Mouse (Mus musculus) frontal cortex, adult (tissue): ENCODE results near the gene Dusp23.
A peak's percentile ranks its signal among the peaks of the same experiment; 100 is the strongest.

Source experiments
- ATAC-seq: cut with Nextera tagmentation; 2 replicates; pipeline ENCODE4 v1.9.2; 2017; ENCODE audit warnings: mild to moderate bottlenecking, moderate library complexity, mixed read lengths; ENCODE audit not compliant: low TSS enrichment

Dusp23 gene

GRCm38 (mm10) chr1:172632451-172633326, at the start of gene Dusp23:
Gene Dusp23, minus strand, starts transcription at chr1:172632962.
- ATAC-seq, result peak; percentile 98

- no peak for ATAC-seq
These were observed 48.0 kb upstream of the Dusp23 start for GRCm38 (mm10) chr1:172680742-172681141.

- ATAC-seq, result no peak
These were observed 38.0 kb upstream of the Dusp23 start for GRCm38 (mm10) chr1:172670716-172671115.

- ATAC-seq, result peak; percentile 34; the same call in 1 of the 2 replicates
These were observed 34.8 kb upstream of the Dusp23 start for GRCm38 (mm10) chr1:172667597-172667996.

- ATAC-seq, result no peak
These were observed 32.7 kb upstream of the Dusp23 start for GRCm38 (mm10) chr1:172665457-172665856.

GRCm38 (mm10) chr1:172659688-172660087, 26.9 kb upstream of the Dusp23 start:
- ATAC-seq, result no peak

GRCm38 (mm10) chr1:172657266-172657665, 24.5 kb upstream of the Dusp23 start:
- ATAC-seq, result no peak

- ATAC-seq, result no peak
These were observed 21.1 kb upstream of the Dusp23 start for GRCm38 (mm10) chr1:172653900-172654299.

GRCm38 (mm10) chr1:172652040-172652662, 19.4 kb upstream of the Dusp23 start:
- no peak for ATAC-seq

- ATAC-seq, result no peak
These were observed 18.7 kb upstream of the Dusp23 start for GRCm38 (mm10) chr1:172651288-172651987.

- ATAC-seq, result no peak
These were observed 17.9 kb upstream of the Dusp23 start for GRCm38 (mm10) chr1:172650519-172651287.

- no peak for ATAC-seq
These were observed 16.6 kb upstream of the Dusp23 start for GRCm38 (mm10) chr1:172649396-172649795.

- ATAC-seq, result no peak
These were observed 14.5 kb upstream of the Dusp23 start for GRCm38 (mm10) chr1:172647236-172647635.

GRCm38 (mm10) chr1:172638781-172639180, 6.0 kb upstream of the Dusp23 start:
- ATAC-seq, result peak; percentile 69

GRCm38 (mm10) chr1:172637801-172638200, 5.0 kb upstream of the Dusp23 start:
- no peak for ATAC-seq

GRCm38 (mm10) chr1:172636266-172636665, 3.5 kb upstream of the Dusp23 start:
- ATAC-seq, result no peak

- ATAC-seq, result no peak
These were observed 2.5 kb upstream of the Dusp23 start for GRCm38 (mm10) chr1:172635258-172635657.

GRCm38 (mm10) chr1:172634136-172634535, 1.4 kb upstream of the Dusp23 start:
- no peak for ATAC-seq

- ATAC-seq, result no peak
These were observed 1.0 kb downstream of the Dusp23 start for GRCm38 (mm10) chr1:172631721-172632120.

GRCm38 (mm10) chr1:172629831-172630230, 2.9 kb downstream of the Dusp23 start:
- ATAC-seq, result no peak

GRCm38 (mm10) chr1:172626306-172626705, 6.5 kb downstream of the Dusp23 start:
- no peak for ATAC-seq

- no peak for ATAC-seq
These were observed 8.7 kb downstream of the Dusp23 start for GRCm38 (mm10) chr1:172624081-172624480.
